Mouse (Mus musculus) ES-E14 (cell line): ENCODE results near the gene Msrb3. TPM values are rescaled to one million over a fixed set of nuclear protein-coding genes. Genes with fewer than 3 reads are reported as not detected.

Source experiments
- DNase-seq: peaks from one replicate; pipeline ENCODE4 v3.0.0-alpha.2; 2013; ENCODE audit warnings: low read depth, low spot score
- H3K27ac ChIP-seq: 2 replicates; pipeline ENCODE4 v1.5.1; 2012; ENCODE audit warnings: low read depth, mild to moderate bottlenecking, low read length, moderate library complexity, mixed read lengths; ENCODE audit not compliant: poor library complexity, insufficient read depth, severe bottlenecking
- H3K36me3 ChIP-seq: 2 replicates; pipeline ENCODE4 v1.6.1; 2012; ENCODE audit warnings: mild to moderate bottlenecking, low read length, moderate library complexity, mixed read lengths; ENCODE audit not compliant: control insufficient read depth, poor library complexity, insufficient read depth, severe bottlenecking
- H3K4me1 ChIP-seq, 2 experiments: fragments of 150-350 bp in 1 of 2; sonication (generic) in 1 of 2; 2 replicates each; pipeline ENCODE4 v1.6.1; 2012; ENCODE audit warnings: low read length in 2 of 2, mild to moderate bottlenecking in 1 of 2, mixed read lengths in 1 of 2; ENCODE audit not compliant: control insufficient read depth in 2 of 2, insufficient read depth in 2 of 2, poor library complexity in 1 of 2
- H3K4me3 ChIP-seq, 2 experiments: fragments of 150-350 bp in 1 of 2; sonication (generic) in 1 of 2; 2 replicates each; pipeline ENCODE4 v1.5.1; 2012; ENCODE audit warnings: low read length in 2 of 2, low read depth in 1 of 2, mild to moderate bottlenecking in 1 of 2, mixed read lengths in 1 of 2; ENCODE audit not compliant: insufficient read depth in 1 of 2, poor library complexity in 1 of 2, severe bottlenecking in 1 of 2
- H3K9ac ChIP-seq: 2 replicates; pipeline ENCODE4 v1.6.1; 2012; ENCODE audit warnings: low read depth, mild to moderate bottlenecking, low read length, mixed read lengths; ENCODE audit not compliant: poor library complexity, insufficient read depth, severe bottlenecking
- H3K9me3 ChIP-seq: fragments of 150-350 bp; sonication (generic); 2 replicates; pipeline ENCODE4 v1.6.1; 2012; ENCODE audit warnings: low read depth, mild to moderate bottlenecking, low read length; ENCODE audit not compliant: control insufficient read depth, insufficient read depth
- CHD2 ChIP-seq: IDR thresholded peaks from 2 replicates; pipeline ENCODE4 v1.6.1; 2014; ENCODE audit warnings: mild to moderate bottlenecking, low read depth, low read length, inconsistent platforms
- HCFC1 ChIP-seq: IDR thresholded peaks from 2 replicates; pipeline ENCODE4 v1.6.1; 2012; ENCODE audit warnings: low read length, inconsistent platforms, borderline replicate concordance; ENCODE audit not compliant: insufficient read depth
- MAFK ChIP-seq: IDR thresholded peaks from 2 replicates; pipeline ENCODE4 v1.6.1; 2014; ENCODE audit warnings: mild to moderate bottlenecking, low read depth, low read length, inconsistent platforms; ENCODE audit not compliant: insufficient read depth
- ZC3H11A ChIP-seq: IDR thresholded peaks from 2 replicates; pipeline ENCODE4 v1.6.1; 2012; ENCODE audit warnings: low read depth, mild to moderate bottlenecking, inconsistent platforms, low read length, borderline replicate concordance
- ZNF384 ChIP-seq: IDR thresholded peaks from 2 replicates; pipeline ENCODE4 v1.6.1; 2012; ENCODE audit warnings: low read depth, low read length, inconsistent platforms
- in situ Hi-C, 2 experiments: fragments of 600-800 bp; cut with MboI; formaldehyde crosslinking; loops; one replicate each; pipeline ENCODE4 v1.15.1; 2025; ENCODE audit warnings: low sequenced_read_pairs in 2 of 2, inconsistent platforms in 1 of 2; ENCODE audit not compliant: unreplicated experiment in 2 of 2
- total RNA-seq: library from RNA; depleted of rRNA; stranded (reverse); fragments of 300-350 nt; gene quantifications from 2 replicates; pipeline ENCODE4 v1.2.3, GENCODE M21; 2012

Msrb3 gene
- total RNA-seq, 1 experiment, result 5.7 TPM

GRCm38 (mm10) chr10:120783393-120783792 lies 115.5 kb downstream of the Msrb3 start:
- no peak overlapping the region for H3K4me3 ChIP-seq
- no peak for DNase-seq
- H3K36me3 ChIP-seq, result no peaks in the 10 kb centered on the region
- in situ Hi-C loops, result no loop called here
- H3K9me3 ChIP-seq, result no peaks in the 10 kb centered on the region
- no peak for TF ChIP-seq ZC3H11A
- TF ChIP-seq ZNF384, result no peak
- no peak for TF ChIP-seq CHD2
- no peak for TF ChIP-seq HCFC1
- no peak for TF ChIP-seq MAFK
- no peak overlapping the region for H3K9ac ChIP-seq
- no peak overlapping the region for H3K27ac ChIP-seq
- no peaks in the 10 kb centered on the region for H3K4me1 ChIP-seq

- H3K27ac ChIP-seq, result no peak overlapping the region
- in situ Hi-C loops, result no loop called here
- no peaks in the 10 kb centered on the region for H3K36me3 ChIP-seq
- H3K4me3 ChIP-seq, result no peak overlapping the region
- TF ChIP-seq ZC3H11A (no peak), CHD2 (no peak), HCFC1 (no peak), ZNF384 (no peak), MAFK (peak; percentile 52; the same call in 1 of the 2 replicates)
- no peak for DNase-seq
- H3K4me1 ChIP-seq, result no peaks in the 10 kb centered on the region
- H3K9me3 ChIP-seq, result no peaks in the 10 kb centered on the region
- H3K9ac ChIP-seq, result no peak overlapping the region
Observed at GRCm38 (mm10) chr10:120777499-120777898, 121.4 kb downstream of the Msrb3 start.

GRCm38 (mm10) chr10:120775361-120775760 lies 123.5 kb downstream of the Msrb3 start:
- Histone ChIP-seq H3K4me3 (no peak overlapping the region), H3K36me3 (no peaks in the 10 kb centered on the region), H3K27ac (no peak overlapping the region), H3K9me3 (no peaks in the 10 kb centered on the region), H3K4me1 (no peaks in the 10 kb centered on the region), H3K9ac (no peak overlapping the region)
- no peak for DNase-seq
- in situ Hi-C loops, result no loop called here
- TF ChIP-seq MAFK (no peak), CHD2 (no peak), ZC3H11A (no peak), ZNF384 (no peak), HCFC1 (no peak)

- Histone ChIP-seq H3K27ac (no peak overlapping the region), H3K4me1 (no peaks in the 10 kb centered on the region), H3K36me3 (no peaks in the 10 kb centered on the region), H3K9me3 (no peaks in the 10 kb centered on the region), H3K4me3 (no peak overlapping the region), H3K9ac (no peak overlapping the region)
- no peak for DNase-seq
- TF ChIP-seq MAFK (no peak), HCFC1 (no peak), ZNF384 (no peak), ZC3H11A (no peak), CHD2 (no peak)
- in situ Hi-C loops, result no loop called here
Observed at GRCm38 (mm10) chr10:120767418-120767817, 131.5 kb downstream of the Msrb3 start.

GRCm38 (mm10) chr10:120765398-120765797 lies 133.5 kb downstream of the Msrb3 start:
- Histone ChIP-seq H3K4me3 (no peak overlapping the region), H3K4me1 (no peaks in the 10 kb centered on the region), H3K36me3 (no peaks in the 10 kb centered on the region), H3K27ac (no peak overlapping the region), H3K9me3 (no peaks in the 10 kb centered on the region), H3K9ac (no peak overlapping the region)
- TF ChIP-seq CHD2 (no peak), ZC3H11A (no peak), MAFK (no peak), ZNF384 (no peak), HCFC1 (no peak)
- DNase-seq, result no peak
- in situ Hi-C loops, result no loop called here
